Mouse (Mus musculus) intestine, embryonic 14.5 days (tissue): ENCODE results near the gene Tubgcp2. TPM values are rescaled to one million over a fixed set of nuclear protein-coding genes. Genes with fewer than 3 reads are reported as not detected.

Experiments used
- microRNA counts: library from miRNA; unstranded; fragments of <30 nt; microRNA quantifications from one replicate; lab custom pipeline; 2016
- microRNA-seq: library from miRNA; unstranded; fragments of <30 nt; microRNA quantifications from one replicate; pipeline ENCODE4, GENCODE M21; 2016
- polyA plus RNA-seq: library from polyadenylated mRNA; unstranded; fragments of >200 nt; fragmentation: Nextera tagmentation; extraction: Ambion mirVana; gene quantifications from 2 replicates; pipeline ENCODE4 v1.2.1, GENCODE M21; 2014

Gene Tubgcp2
- polyA plus RNA-seq, 1 experiment from 2014 or later = 56.0 TPM

MicroRNA genes within 50 kb of the gene (microRNA counts, 519-probe panel; counts per million panel counts)
- microRNA mmu-miR-202-3p (lab: Ali Mortazavi, UCI) (2,506 counts per million, percentile 25 among the panel's probes with 10 or more counts), microRNA mmu-miR-202-5p (lab: Ali Mortazavi, UCI) (2,472 counts per million, percentile 24 among the panel's probes with 10 or more counts)

Small RNA genes within 50 kb of the gene (microRNA-seq; reads per million reads assigned to microRNA genes)
- gene Mir202 (0.25 reads per million), gene Mir7062 (0.85 reads per million, percentile 4 among the genes with 10 or more reads in this experiment), gene mmu-mir-7686 (not detected)

Other genes with a start within 250 kb of the Tubgcp2 start
- 0.50 and 0.56 TPM in 2 replicates for gene Adgra1, start 202.5 kb downstream of the Tubgcp2 start, polyA plus RNA-seq
- 0.20 and 0.55 TPM in 2 replicates for gene Kndc1, start 142.0 kb downstream of the Tubgcp2 start, polyA plus RNA-seq
- gene Utf1, start 92.9 kb downstream of the Tubgcp2 start, polyA plus RNA-seq = not detected in 2 replicates
- gene 6430531B16Rik, start 57.9 kb downstream of the Tubgcp2 start, polyA plus RNA-seq = 0.48 TPM in 1 of 2 replicates, not detected in the other
- 1.6 and 2.1 TPM in 2 replicates for gene Adam8, start 44.1 kb downstream of the Tubgcp2 start, polyA plus RNA-seq
- gene Zfp511, start 278 bp downstream of the Tubgcp2 start, polyA plus RNA-seq = 36.1 and 41.5 TPM in 2 replicates
- gene Msx3, start 12.4 kb upstream of the Tubgcp2 start, polyA plus RNA-seq = not detected in 2 replicates
- gene Caly, start 45.9 kb upstream of the Tubgcp2 start, polyA plus RNA-seq = 2.8 and 3.5 TPM in 2 replicates
- gene Prap1, start 56.7 kb upstream of the Tubgcp2 start, polyA plus RNA-seq = 119 and 202 TPM in 2 replicates
- 34.9 and 39.4 TPM in 2 replicates for gene Fuom, start 65.8 kb upstream of the Tubgcp2 start, polyA plus RNA-seq
- 35.5 and 39.5 TPM in 2 replicates for gene Paox, start 79.1 kb upstream of the Tubgcp2 start, polyA plus RNA-seq
- gene Echs1, start 79.8 kb upstream of the Tubgcp2 start, polyA plus RNA-seq = 177 and 183 TPM in 2 replicates
- 30.8 and 31.6 TPM in 2 replicates for gene Mtg1, start 100.9 kb upstream of the Tubgcp2 start, polyA plus RNA-seq
- 0.72 and 0.77 TPM in 2 replicates for gene Sprn, start 118.2 kb upstream of the Tubgcp2 start, polyA plus RNA-seq
- gene Olfr522, start 128.1 kb upstream of the Tubgcp2 start, polyA plus RNA-seq = not detected in 2 replicates
- not detected in 2 replicates for gene Olfr523, start 136.5 kb upstream of the Tubgcp2 start, polyA plus RNA-seq
- not detected in 2 replicates for gene Olfr524, start 169.3 kb upstream of the Tubgcp2 start, polyA plus RNA-seq
- 0.07 TPM in 1 of 2 replicates, not detected in the other for gene Cd163l1, start 181.6 kb upstream of the Tubgcp2 start, polyA plus RNA-seq
- gene 5830411N06Rik, start 210.6 kb upstream of the Tubgcp2 start, polyA plus RNA-seq = not detected in 2 replicates